In genomic region chr2:20290982-20291740, GRCm38 (mm10) we compare ENCODE assay signal across 17 mouse cellular contexts.
DNase-seq lines count a peak whose midpoint lies in the region; ATAC-seq and TF ChIP-seq lines count a peak whose summit lies in the region.
"Had no signal": no experiment of that assay in that cellular context is flagged by ENCODE, and none has a peak within 500 bp of the region (broad histone marks: within the 10 kb centered on the region; RNA-seq: fewer than 3 reads in every experiment).

No protein-coding gene starts in this region.

- H3K27me3 ChIP-seq in embryonic facial prominence, embryonic 15.5 days = no peaks in the 10 kb centered on the region
- H3K27me3 ChIP-seq: heart, embryonic 12.5 days; limb, embryonic 15.5 days; midbrain, embryonic 15.5 days; stomach, embryonic 15.5 days had no signal

- H3K4me3 ChIP-seq in embryonic facial prominence, embryonic 15.5 days (replicated peaks) = no peak overlapping the region
- H3K4me3 ChIP-seq: heart, embryonic 12.5 days; limb, embryonic 15.5 days; midbrain, embryonic 15.5 days; stomach, embryonic 15.5 days had no signal

- intact Hi-C loops in gastrocnemius, postnatal 14 days (cut with DNase I; ENCODE audit: low total_unique reads) = no loop called here

- H3K27ac ChIP-seq in embryonic facial prominence, embryonic 15.5 days (replicated peaks) = no peak overlapping the region
- H3K27ac ChIP-seq: hindbrain, postnatal 0 days; limb, embryonic 15.5 days; macrophage; midbrain, embryonic 15.5 days; stomach, embryonic 15.5 days had no signal

- WGBS in embryonic facial prominence, embryonic 15.5 days = 41% methylated on average over 4 of the region's 4 CpGs

- H3K9ac ChIP-seq in embryonic facial prominence, embryonic 15.5 days = no peak overlapping the region
- H3K9ac ChIP-seq: heart, embryonic 12.5 days; limb, embryonic 15.5 days; midbrain, embryonic 15.5 days; stomach, embryonic 15.5 days had no signal

- H3K36me3 ChIP-seq in embryonic facial prominence, embryonic 15.5 days = no peaks in the 10 kb centered on the region
- H3K36me3 ChIP-seq: heart, embryonic 12.5 days; limb, embryonic 15.5 days; midbrain, embryonic 15.5 days; stomach, embryonic 15.5 days had no signal

- 0 out of 2 replicates have a peak, but pooled peaks have one; percentile 34 for ATAC-seq in embryonic facial prominence, embryonic 15.5 days (ENCODE audit: insufficient number of reproducible peaks, low FRiP score, low TSS enrichment, low read depth)
- ATAC-seq: hindbrain, postnatal 0 days; midbrain, embryonic 15.5 days had no signal

- H3K4me1 ChIP-seq in embryonic facial prominence, embryonic 15.5 days = 0 out of 2 replicates have a peak, but pooled peaks cover 4% of the 10 kb centered on the region
- H3K4me1 ChIP-seq: heart, embryonic 12.5 days; limb, embryonic 15.5 days; midbrain, embryonic 15.5 days; stomach, embryonic 15.5 days had no signal

- TF ChIP-seq CTCF in brain, embryonic 14.5 days (IDR thresholded peaks at IDR 0.05; ENCODE audit: borderline replicate concordance, extremely low read depth, insufficient read depth, insufficient read length) = no peak

- no peak for TF ChIP-seq POLR2A in brain, embryonic 14.5 days (IDR thresholded peaks at IDR 0.05; ENCODE audit: borderline replicate concordance, extremely low read depth, insufficient read depth, insufficient read length, poor library complexity, severe bottlenecking)

- H3K4me2 ChIP-seq in embryonic facial prominence, embryonic 15.5 days (replicated peaks) = no peak overlapping the region
- H3K4me2 ChIP-seq: heart, embryonic 12.5 days; limb, embryonic 15.5 days; midbrain, embryonic 15.5 days; stomach, embryonic 15.5 days had no signal

- H3K9me3 ChIP-seq in embryonic facial prominence, embryonic 15.5 days (replicated peaks) = no peaks in the 10 kb centered on the region
- H3K9me3 ChIP-seq: limb, embryonic 15.5 days; stomach, embryonic 15.5 days had no signal

- peak; percentile 14 for DNase-seq in kidney, postnatal 10 days
- DNase-seq in kidney, adult 11 months = no peak
- peak; percentile 79 for DNase-seq in Muller cell, postnatal 12 days (ENCODE audit: inconsistent ontology term)
- peak; percentile 8 for DNase-seq in brain, embryonic 14.5 days (ENCODE audit: low read depth)
- no peak for DNase-seq in gastrocnemius, postnatal 14 days
- no peak for DNase-seq in testis, postnatal 14 days (ENCODE audit: low spot score)
- no peak for DNase-seq in urinary bladder, adult 18-20 months (ENCODE audit: low spot score in 2 of 2)
- DNase-seq: cerebellum, adult 9-10 months; kidney, postnatal 14 days; spleen, adult 18-20 months had no signal

Comparison
In these comparisons a context has a peak if more than half of its experiments do, and no peak if none do; other contexts are left out.
1. DNase-seq: peak in kidney, postnatal 10 days (single experiment), Muller cell, postnatal 12 days (single experiment) and brain, embryonic 14.5 days (single experiment); none in kidney, adult 11 months (single experiment), gastrocnemius, postnatal 14 days (single experiment), testis, postnatal 14 days (single experiment) and urinary bladder, adult 18-20 months (0 of 2).